Mouse (Mus musculus) telencephalon, adult 2 months (tissue): ENCODE measurements around the gene Bms1.

Experiments
- DNase-seq: peaks from one replicate; pipeline ENCODE4 v3.0.0-alpha.2; 2011; ENCODE audit warnings: low read depth, low spot score

Bms1 gene

GRCm38 (mm10) chr6:118366196-118366595, 53.1 kb downstream of the Bms1 start:
- no peak for DNase-seq

DNA sequence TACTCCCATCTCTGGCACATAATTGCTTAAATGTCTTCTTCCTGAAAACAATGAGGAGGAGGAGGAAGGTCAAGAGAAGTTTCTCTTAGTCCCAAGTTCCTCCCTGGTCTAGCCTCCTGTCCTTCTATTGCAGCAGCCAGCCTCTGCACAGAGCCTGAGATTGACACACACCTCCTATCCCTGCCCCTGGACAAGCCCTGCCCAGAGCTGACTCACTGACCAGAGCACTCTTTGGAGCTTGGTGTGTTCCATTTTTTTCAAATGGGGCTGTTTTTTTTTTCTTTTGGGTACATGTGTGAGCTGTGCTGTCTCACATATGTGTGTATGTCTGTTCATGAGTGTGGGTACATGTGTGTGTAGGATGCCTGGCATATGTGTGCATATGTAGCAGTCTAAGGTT, 53.5 kb downstream of the Bms1 start:
- DNase-seq, result no peak

DNA sequence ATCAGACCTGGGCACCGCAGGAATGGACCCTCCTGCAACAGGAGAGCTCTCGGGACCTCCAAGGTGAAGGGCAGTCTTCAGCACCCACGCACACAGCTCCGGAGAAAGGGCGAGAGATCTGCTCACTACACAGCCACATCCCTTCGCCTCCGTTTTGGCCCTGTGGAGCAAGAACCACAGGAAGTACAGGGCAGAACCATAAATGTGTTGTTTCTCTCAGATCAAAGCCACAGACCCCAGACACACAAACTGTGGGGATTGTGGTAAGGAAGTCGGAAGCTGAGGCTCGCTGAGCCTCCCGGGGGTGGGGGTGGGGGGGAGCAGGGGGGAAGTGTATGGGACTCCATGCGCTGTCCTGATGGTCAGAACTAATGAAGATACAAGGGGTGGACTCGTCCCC, 68.9 kb downstream of the Bms1 start:
- no peak for DNase-seq

DNA sequence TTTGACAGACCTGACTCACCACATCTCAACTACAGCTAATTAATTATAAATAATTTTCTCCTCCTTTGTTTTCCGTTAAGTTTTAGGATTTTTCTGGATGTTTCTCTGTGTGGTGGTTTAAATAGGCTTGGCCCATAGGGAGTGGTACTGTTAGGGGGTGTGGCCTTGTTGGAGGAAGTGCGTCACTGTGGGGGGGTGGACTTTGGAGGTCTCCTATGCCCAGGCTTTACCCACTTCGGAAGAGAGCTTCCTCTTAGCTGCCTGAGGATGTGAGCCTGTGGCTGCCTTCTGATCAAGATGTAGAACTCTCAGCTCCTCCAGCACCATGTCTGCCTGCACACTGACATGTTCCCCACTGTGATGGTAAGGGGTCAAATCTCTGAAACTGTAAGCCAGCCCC, 71.1 kb downstream of the Bms1 start:
- no peak for DNase-seq

- DNase-seq, result no peak
These were observed 72.0 kb downstream of the Bms1 start for GRCm38 (mm10) chr6:118347291-118347690.

DNA sequence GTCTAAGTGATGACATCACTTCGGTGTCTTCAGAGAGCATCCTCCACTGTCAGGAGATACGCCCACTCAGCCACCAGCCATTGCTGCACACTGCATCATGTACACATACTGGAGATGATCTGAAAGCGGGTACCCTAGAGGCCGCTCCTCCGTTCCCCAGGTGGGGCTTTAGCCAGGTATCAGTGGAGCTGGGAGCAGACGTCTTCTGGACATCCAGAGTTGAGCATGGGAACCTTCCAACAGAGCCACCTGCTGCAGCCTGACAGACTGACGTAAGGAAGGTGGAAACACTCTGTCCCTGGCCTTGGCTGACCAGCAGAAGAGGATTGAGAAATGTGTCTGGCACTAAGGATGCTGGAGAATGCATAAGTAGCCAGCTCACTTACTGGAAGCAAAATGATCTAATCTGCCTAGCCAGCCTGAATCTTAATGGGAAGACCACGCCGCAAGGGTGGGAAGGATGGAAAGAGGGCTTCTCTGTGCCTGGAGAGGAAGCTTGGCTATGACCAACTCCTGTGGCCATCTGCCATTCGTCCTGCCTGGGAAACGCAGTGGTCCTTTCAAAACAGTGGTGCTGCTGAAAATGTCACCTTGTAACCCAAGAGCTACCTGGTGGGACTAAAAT, 77.3 kb downstream of the Bms1 start:
- no peak for DNase-seq

DNA sequence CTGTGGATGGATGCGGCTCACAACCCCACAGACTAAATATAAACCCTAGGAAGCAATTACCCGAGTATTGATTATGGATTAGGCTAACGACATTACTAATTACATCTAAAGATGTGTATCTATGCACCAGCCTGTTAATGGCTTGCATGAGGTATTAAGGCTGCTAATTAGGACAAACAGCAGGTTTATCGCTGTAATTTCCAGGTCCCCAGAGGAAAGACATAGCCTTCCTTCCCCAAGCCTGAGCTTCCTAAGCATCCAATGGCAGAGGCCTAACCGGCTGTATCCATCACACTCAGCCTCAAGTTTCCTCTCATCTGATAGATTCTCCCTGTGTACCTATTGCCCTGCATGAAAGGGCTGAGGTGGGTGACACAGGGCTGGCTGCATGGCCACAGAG, 81.6 kb downstream of the Bms1 start:
- no peak for DNase-seq

DNA sequence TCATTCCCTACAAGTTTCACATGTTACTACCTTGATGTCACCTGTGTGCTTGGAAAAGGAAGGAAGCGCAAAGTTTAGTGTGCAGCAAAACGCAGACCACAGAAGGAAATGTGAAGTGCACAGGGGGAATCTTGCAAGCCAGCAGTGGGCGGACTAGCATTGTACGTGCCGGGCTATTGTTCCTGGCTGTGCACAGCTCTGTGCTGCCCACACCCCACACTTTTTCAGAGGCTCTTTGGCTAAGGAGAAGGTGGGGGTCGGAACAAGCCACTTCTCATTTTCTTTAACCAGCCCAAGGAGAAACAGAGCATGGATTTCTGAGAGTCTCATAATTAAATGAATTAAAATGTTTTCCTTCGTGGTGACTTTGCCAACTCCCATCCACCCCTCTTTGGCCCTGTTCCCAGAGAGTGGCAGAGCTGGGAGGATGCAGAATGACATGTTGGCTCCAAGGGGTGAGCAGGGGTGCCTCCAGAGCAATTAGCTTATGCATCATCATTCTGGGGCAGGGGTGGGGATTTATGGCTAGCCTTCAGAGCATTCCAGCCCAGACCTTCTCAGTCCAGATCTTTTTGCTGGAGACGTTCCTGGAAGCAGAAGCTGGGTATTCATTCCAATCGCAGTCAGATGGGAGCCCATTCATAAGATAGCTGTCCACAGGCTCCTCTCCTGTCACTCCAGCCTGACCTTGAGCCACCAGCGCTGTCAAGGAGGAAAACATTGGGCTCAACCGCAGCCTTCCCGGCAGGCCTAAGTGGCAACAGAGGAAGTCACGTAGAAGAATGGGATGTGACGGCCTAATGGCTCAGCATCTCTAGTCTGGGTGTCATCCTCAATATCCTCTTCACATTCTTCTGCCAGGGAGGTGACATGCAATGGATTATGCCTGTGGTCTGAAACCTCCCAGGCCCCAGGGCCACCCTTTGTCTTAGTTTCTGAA, 82.5 kb downstream of the Bms1 start:
- no peak for DNase-seq

GRCm38 (mm10) chr6:118335934-118336450, 83.3 kb downstream of the Bms1 start:
- DNase-seq, result no peak

DNA sequence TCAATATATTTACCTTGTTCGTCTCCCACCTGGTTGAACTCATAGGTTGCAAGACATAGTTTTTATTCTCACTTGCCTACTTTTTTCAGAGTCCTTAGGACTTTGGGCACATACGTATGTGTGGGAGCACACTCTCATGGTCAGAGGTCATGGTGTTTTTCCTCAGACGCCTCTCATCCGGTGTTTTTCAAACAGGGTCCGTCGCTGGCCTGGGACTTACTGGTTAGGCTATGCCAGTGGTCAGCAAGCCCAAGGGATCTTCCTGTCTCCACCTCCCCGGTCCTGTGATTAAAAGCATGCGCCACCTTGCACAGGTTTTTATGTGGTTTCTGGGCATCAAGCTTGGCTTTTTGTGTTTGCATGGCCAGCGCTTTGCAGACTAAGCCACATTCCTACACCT, 85.4 kb downstream of the Bms1 start:
- no peak for DNase-seq
